Comparison of ENCODE assay signal across 9 mouse cellular contexts in the genomic region with DNA sequence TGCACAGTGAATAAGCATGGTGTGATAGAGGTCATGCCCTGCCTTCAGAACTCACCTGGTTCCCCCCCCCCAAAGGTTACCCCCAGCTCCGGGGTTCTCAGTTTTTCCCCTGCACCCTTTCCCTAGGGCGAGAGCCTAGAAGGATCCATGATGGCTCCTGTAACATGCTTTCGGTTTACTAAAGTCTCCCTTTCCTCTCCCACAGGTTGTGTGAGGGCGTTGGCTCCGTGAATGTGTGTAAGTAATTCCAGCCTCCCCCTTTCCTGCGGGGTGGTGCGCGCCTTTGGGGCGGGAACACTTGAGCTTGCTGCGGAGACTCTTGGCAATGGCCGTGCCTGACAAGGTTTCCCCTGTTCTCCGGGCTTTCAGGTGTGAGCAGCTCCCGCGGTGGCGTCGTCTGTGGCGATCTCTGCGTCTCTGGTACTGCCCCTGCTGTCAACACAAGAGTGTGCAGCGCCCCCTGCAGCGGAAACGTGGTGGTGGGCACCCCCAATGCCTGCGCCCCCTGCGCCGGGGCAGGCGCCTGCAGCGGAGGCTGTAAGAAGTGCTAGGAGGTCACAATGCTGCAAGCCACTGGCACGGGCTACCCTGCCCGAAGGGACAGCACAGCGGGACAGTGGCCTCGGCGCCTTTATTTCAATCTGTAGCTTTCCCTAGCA. TPM values are rescaled to one million over a fixed set of nuclear protein-coding genes. Genes with fewer than 3 reads are reported as not detected.
DNase-seq lines count a peak whose midpoint lies in the region; ATAC-seq and TF ChIP-seq lines count a peak whose summit lies in the region.
"Had no signal": no experiment of that assay in that cellular context is flagged by ENCODE, and none has a peak within 500 bp of the region (broad histone marks: within the 10 kb centered on the region; RNA-seq: fewer than 3 reads in every experiment).

No protein-coding gene starts in this region.

- H3K27ac ChIP-seq in forebrain, embryonic 10.5 days = peak overlapping the region; percentile 8; the same call in 1 of the 2 replicates
- no peak overlapping the region for H3K27ac ChIP-seq in layer of hippocampus, adult 2 months
- H3K27ac ChIP-seq in liver, postnatal 0 days (ENCODE audit: low read depth) = no peak overlapping the region
- no peak overlapping the region for H3K27ac ChIP-seq in neural tube, embryonic 13.5 days (replicated peaks)

- peak overlapping the region; percentile 44 for H3K4me3 ChIP-seq in forebrain, embryonic 10.5 days
- peak overlapping the region; percentile 32 for H3K4me3 ChIP-seq in layer of hippocampus, adult 2 months
- H3K4me3 ChIP-seq in liver, postnatal 0 days (ENCODE audit: low read depth, low read length) = no peak overlapping the region
- H3K4me3 ChIP-seq in neural tube, embryonic 13.5 days = peak overlapping the region; percentile 34

- no peaks in the 10 kb centered on the region for H3K9me3 ChIP-seq in forebrain, embryonic 10.5 days
- no peaks in the 10 kb centered on the region for H3K9me3 ChIP-seq in liver, postnatal 0 days (ENCODE audit: low read length)
- H3K9me3 ChIP-seq in neural tube, embryonic 13.5 days = no peaks in the 10 kb centered on the region

- TF ChIP-seq EP300 in liver, postnatal 0 days (IDR thresholded peaks at IDR 0.05; ENCODE audit: low read depth) = no peak

- H3K9ac ChIP-seq in liver, postnatal 0 days (replicated peaks) = no peak overlapping the region
- H3K9ac ChIP-seq in neural tube, embryonic 13.5 days = peak overlapping the region; percentile 68

- ATAC-seq in liver, postnatal 0 days = no peak
- ATAC-seq in neural tube, embryonic 13.5 days (ENCODE audit: low read depth) = peak; percentile 65

- 11% methylated on average over 31 of the region's 31 CpGs for WGBS in forebrain, embryonic 10.5 days
- 8% methylated on average over 31 of the region's 31 CpGs for WGBS in liver, postnatal 0 days (ENCODE audit: insufficient replicate concordance)
- 11% methylated on average over 31 of the region's 31 CpGs for WGBS in neural tube, embryonic 13.5 days

- TF ChIP-seq CTCF in layer of hippocampus, adult 2 months (conservative IDR thresholded peaks at IDR 0.05) = peak; percentile 79
- TF ChIP-seq CTCF in liver, postnatal 0 days (IDR thresholded peaks at IDR 0.05; ENCODE audit: low read depth) = peak; percentile 54

- H3K4me1 ChIP-seq in forebrain, embryonic 10.5 days = peaks cover 12% of the 10 kb centered on the region
- H3K4me1 ChIP-seq in liver, postnatal 0 days (ENCODE audit: insufficient read depth) = no peaks in the 10 kb centered on the region
- H3K4me1 ChIP-seq in neural tube, embryonic 13.5 days (replicated peaks) = peaks cover 12% of the 10 kb centered on the region

- peak overlapping the region; percentile 55 for H3K4me2 ChIP-seq in liver, postnatal 0 days (ENCODE audit: low read depth, low read length)
- peak overlapping the region; percentile 67 for H3K4me2 ChIP-seq in neural tube, embryonic 13.5 days

- DNase-seq in spleen, postnatal 4 days (ENCODE audit: low spot score in 2 of 2) = peak; percentile 39 to 78
- DNase-seq in spleen, adult 12 weeks (ENCODE audit: low spot score) = no peak
- peak; percentile 54 for DNase-seq in forebrain, embryonic 10.5 days (ENCODE audit: extremely low spot score, low spot score)
- peak; percentile 72 for DNase-seq in heart, postnatal 4 days
- DNase-seq in layer of hippocampus, adult 2 months (ENCODE audit: low spot score in 2 of 2) = peak; percentile 9 to 56
- DNase-seq in liver, postnatal 0 days = peak; percentile 58
- DNase-seq in thymus, postnatal 36 days = peak; percentile 76 to 81

- peaks cover 37% of the 10 kb centered on the region for H3K27me3 ChIP-seq in forebrain, embryonic 10.5 days (ENCODE audit: poor library complexity, severe bottlenecking)
- peaks cover 10% of the 10 kb centered on the region for H3K27me3 ChIP-seq in liver, postnatal 0 days (ENCODE audit: insufficient read depth, low read length)
- H3K27me3 ChIP-seq in neural tube, embryonic 13.5 days = 0 out of 2 replicates have a peak, but pooled peaks cover 4% of the 10 kb centered on the region

- H3K36me3 ChIP-seq in forebrain, embryonic 10.5 days (replicated peaks) = no peaks in the 10 kb centered on the region
- H3K36me3 ChIP-seq in liver, postnatal 0 days (replicated peaks; ENCODE audit: insufficient read depth, low read length) = no peaks in the 10 kb centered on the region
- no peaks in the 10 kb centered on the region for H3K36me3 ChIP-seq in neural tube, embryonic 13.5 days

RNA-seq across cellular contexts. Expression of a gene that starts 5.9 kb away (rescaled TPM):
- polyA plus RNA-seq in forebrain, embryonic 10.5 days (2016; fragmentation: Nextera tagmentation; extraction: Ambion mirVana) = 0.07 TPM in 1 of 2 replicates, not detected in the other
- not detected for total RNA-seq in heart, postnatal 4 days (2021)
- total RNA-seq in layer of hippocampus, adult 2 months (2021) = not detected
- not detected in 2 replicates for polyA plus RNA-seq in liver, postnatal 0 days (2015; fragmentation: Nextera tagmentation; extraction: Ambion mirVana)
- 0.14 and 0.15 TPM in 2 replicates for polyA plus RNA-seq in neural tube, embryonic 13.5 days (2015; fragmentation: Nextera tagmentation; extraction: Ambion mirVana)
- total RNA-seq: MEL had no signal

RNA-seq across cellular contexts. Expression of a gene that starts 12.2 kb away (rescaled TPM):
- polyA plus RNA-seq in forebrain, embryonic 10.5 days (2016; fragmentation: Nextera tagmentation; extraction: Ambion mirVana) = not detected in 2 replicates
- not detected for total RNA-seq in heart, postnatal 4 days (2021)
- not detected for total RNA-seq in layer of hippocampus, adult 2 months (2021)
- 0.33 and 0.58 TPM in 2 replicates for polyA plus RNA-seq in liver, postnatal 0 days (2015; fragmentation: Nextera tagmentation; extraction: Ambion mirVana)
- not detected in 2 replicates for polyA plus RNA-seq in neural tube, embryonic 13.5 days (2015; fragmentation: Nextera tagmentation; extraction: Ambion mirVana)
- total RNA-seq: MEL had no signal

RNA-seq across cellular contexts. Expression of a gene that starts 15.6 kb away (rescaled TPM):
- polyA plus RNA-seq in forebrain, embryonic 10.5 days (2016; fragmentation: Nextera tagmentation; extraction: Ambion mirVana) = not detected in 2 replicates
- total RNA-seq in heart, postnatal 4 days (2021) = not detected
- not detected for total RNA-seq in layer of hippocampus, adult 2 months (2021)
- polyA plus RNA-seq in liver, postnatal 0 days (2015; fragmentation: Nextera tagmentation; extraction: Ambion mirVana) = not detected in 2 replicates
- not detected in 2 replicates for polyA plus RNA-seq in neural tube, embryonic 13.5 days (2015; fragmentation: Nextera tagmentation; extraction: Ambion mirVana)
- total RNA-seq: MEL had no signal

RNA-seq across cellular contexts. Expression of a gene that starts 31.6 kb away (rescaled TPM):
- not detected in 2 replicates for polyA plus RNA-seq in forebrain, embryonic 10.5 days (2016; fragmentation: Nextera tagmentation; extraction: Ambion mirVana)
- total RNA-seq in heart, postnatal 4 days (2021) = not detected
- not detected for total RNA-seq in layer of hippocampus, adult 2 months (2021)
- not detected in 2 replicates for polyA plus RNA-seq in liver, postnatal 0 days (2015; fragmentation: Nextera tagmentation; extraction: Ambion mirVana)
- polyA plus RNA-seq in neural tube, embryonic 13.5 days (2015; fragmentation: Nextera tagmentation; extraction: Ambion mirVana) = not detected in 2 replicates
- total RNA-seq: MEL had no signal

RNA-seq across cellular contexts. Expression of a gene that starts 37.9 kb away (rescaled TPM):
- polyA plus RNA-seq in forebrain, embryonic 10.5 days (2016; fragmentation: Nextera tagmentation; extraction: Ambion mirVana) = not detected in 2 replicates
- total RNA-seq in heart, postnatal 4 days (2021) = not detected
- not detected for total RNA-seq in layer of hippocampus, adult 2 months (2021)
- polyA plus RNA-seq in liver, postnatal 0 days (2015; fragmentation: Nextera tagmentation; extraction: Ambion mirVana) = not detected in 2 replicates
- not detected in 2 replicates for polyA plus RNA-seq in neural tube, embryonic 13.5 days (2015; fragmentation: Nextera tagmentation; extraction: Ambion mirVana)
- total RNA-seq: MEL had no signal
